Mouse (Mus musculus) heart, embryonic 13.5 days (tissue): ENCODE results near the gene Creb5. TPM values are rescaled to one million over a fixed set of nuclear protein-coding genes. Genes with fewer than 3 reads are reported as not detected.
A peak's percentile ranks its signal among the peaks of the same experiment; 100 is the strongest.

Source experiments
- ATAC-seq: fragments of 200-750 bp; cut with Nextera tagmentation; 2 replicates; pipeline ENCODE4 v1.8.0; 2017; ENCODE audit warnings: moderate TSS enrichment; ENCODE audit not compliant: insufficient number of reproducible peaks, low FRiP score, low TSS enrichment; ENCODE audit errors: extremely low read depth
- H3K27ac ChIP-seq: fragments of 300-500 bp; sonication (generic); replicated peaks from 2 replicates; pipeline ENCODE4 v1.5.1; 2015; ENCODE audit warnings: moderate library complexity, mild to moderate bottlenecking, inconsistent platforms
- H3K27me3 ChIP-seq: fragments of 300-500 bp; sonication (generic); replicated peaks from 2 replicates; pipeline ENCODE4 v1.6.1; 2015; ENCODE audit warnings: mild to moderate bottlenecking, inconsistent platforms
- H3K36me3 ChIP-seq: fragments of 300-500 bp; sonication (generic); 2 replicates; pipeline ENCODE4 v1.6.1; 2015; ENCODE audit warnings: mild to moderate bottlenecking, inconsistent platforms
- H3K4me1 ChIP-seq: fragments of 300-500 bp; sonication (generic); 2 replicates; pipeline ENCODE4 v1.6.1; 2015; ENCODE audit warnings: inconsistent platforms
- H3K4me2 ChIP-seq: fragments of 300-500 bp; sonication (generic); 2 replicates; pipeline ENCODE4 v1.6.1; 2015; ENCODE audit warnings: inconsistent platforms, mild to moderate bottlenecking, moderate library complexity
- H3K4me3 ChIP-seq: fragments of 300-500 bp; sonication (generic); 2 replicates; pipeline ENCODE4 v1.5.1; 2015; ENCODE audit warnings: moderate library complexity, mild to moderate bottlenecking, inconsistent platforms
- H3K9ac ChIP-seq: fragments of 300-500 bp; sonication (generic); 2 replicates; pipeline ENCODE4 v1.6.1; 2015; ENCODE audit warnings: inconsistent platforms, mild to moderate bottlenecking, moderate library complexity
- H3K9me3 ChIP-seq: fragments of 300-500 bp; sonication (generic); 2 replicates; pipeline ENCODE4 v1.6.1; 2016; ENCODE audit warnings: inconsistent platforms
- WGBS: fragments of 180-500 bp; shearing (Covaris S2); methylation state at CpG from one replicate; pipeline ENCODE4 v1.1.7; 2015; ENCODE audit warnings: mixed read lengths; 5-methylcytosine and 5-hydroxymethylcytosine counted together
- polyA plus RNA-seq: library from polyadenylated mRNA; unstranded; fragments of >200 nt; fragmentation: Nextera tagmentation; extraction: Ambion mirVana; gene quantifications from 2 replicates; pipeline ENCODE4 v1.2.1, GENCODE M21; 2015

Gene Creb5
- polyA plus RNA-seq, 1 experiment from 2014 or later: 31.1 TPM

- H3K36me3 ChIP-seq: no peaks in the 10 kb centered on the region
- H3K27ac ChIP-seq: peak overlapping the region; percentile 96
- peak overlapping the region; percentile 86 for H3K9ac ChIP-seq
- WGBS: 0% methylated on average over 6 of the region's 6 CpGs
- peak overlapping the region; percentile 58 for H3K4me3 ChIP-seq
- no peaks in the 10 kb centered on the region for H3K9me3 ChIP-seq
- no peaks in the 10 kb centered on the region for H3K27me3 ChIP-seq
- H3K4me1 ChIP-seq: peaks cover 76% of the 10 kb centered on the region
- H3K4me2 ChIP-seq: peak overlapping the region; percentile 78
- ATAC-seq: no peak
Observed at GRCm38 (mm10) chr6:53573711-53574065, 286.6 kb downstream of the Creb5 start.

DNA sequence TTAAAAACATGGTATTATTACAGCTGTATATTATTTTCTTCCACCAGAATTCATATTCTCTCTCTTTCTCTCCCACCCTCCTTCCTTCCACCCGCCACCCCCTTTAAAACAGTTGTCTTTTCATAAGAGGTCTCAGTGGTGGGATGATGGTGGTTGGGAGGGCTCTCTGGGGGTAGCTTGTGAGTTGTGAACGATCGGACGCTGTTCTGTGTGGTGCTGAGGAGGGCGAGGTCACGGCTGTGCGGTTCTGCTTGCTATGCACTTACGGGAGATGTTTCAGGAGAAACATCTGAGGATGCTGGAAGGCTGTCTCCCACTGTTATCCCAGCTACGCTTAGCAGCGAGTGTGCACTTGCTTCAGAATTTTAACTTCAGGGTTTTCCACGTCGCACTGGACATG is 287.0 kb downstream of the Creb5 start:
- Histone ChIP-seq H3K4me3 (peak overlapping the region; percentile 58), H3K36me3 (no peaks in the 10 kb centered on the region), H3K27ac (peak overlapping the region; percentile 96), H3K9ac (peak overlapping the region; percentile 86), H3K9me3 (no peaks in the 10 kb centered on the region), H3K27me3 (no peaks in the 10 kb centered on the region), H3K4me1 (peaks cover 71% of the 10 kb centered on the region), H3K4me2 (peak overlapping the region; percentile 78)
- no peak for ATAC-seq
- WGBS: 36% methylated on average over 12 of the region's 12 CpGs

GRCm38 (mm10) chr6:53575191-53575590 is 288.1 kb downstream of the Creb5 start:
- no peaks in the 10 kb centered on the region for H3K9me3 ChIP-seq
- WGBS: 65% methylated on average over 4 of the region's 4 CpGs
- peak overlapping the region; percentile 86 for H3K9ac ChIP-seq
- peak overlapping the region; percentile 78 for H3K4me2 ChIP-seq
- H3K27me3 ChIP-seq: no peaks in the 10 kb centered on the region
- H3K4me3 ChIP-seq: peak overlapping the region; percentile 58
- peaks cover 63% of the 10 kb centered on the region for H3K4me1 ChIP-seq
- no peak for ATAC-seq
- no peak overlapping the region for H3K27ac ChIP-seq
- H3K36me3 ChIP-seq: no peaks in the 10 kb centered on the region

DNA sequence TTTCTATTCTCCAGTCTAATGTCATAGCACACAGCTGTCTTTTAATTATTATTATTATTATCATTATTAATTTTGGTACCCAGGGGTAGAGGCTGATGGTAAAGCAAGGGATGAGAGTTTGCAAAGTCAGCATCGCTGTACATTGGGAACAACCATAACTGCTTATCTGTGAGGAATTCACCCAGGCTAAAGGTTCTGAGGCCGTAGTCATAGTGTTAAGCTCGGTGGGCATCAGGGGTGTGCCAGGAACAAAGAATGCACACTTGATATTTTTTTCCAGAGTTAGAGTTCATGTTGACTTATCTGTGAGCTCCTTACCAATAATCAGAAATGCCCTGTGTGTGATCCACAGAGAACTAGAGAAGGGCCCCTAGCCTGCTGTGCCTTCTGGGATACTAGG is 288.8 kb downstream of the Creb5 start:
- Histone ChIP-seq H3K4me1 (peaks cover 58% of the 10 kb centered on the region), H3K4me2 (peak overlapping the region; percentile 78), H3K9ac (no peak overlapping the region), H3K36me3 (peaks cover 5% of the 10 kb centered on the region), H3K27ac (no peak overlapping the region), H3K4me3 (no peak overlapping the region), H3K27me3 (no peaks in the 10 kb centered on the region), H3K9me3 (no peaks in the 10 kb centered on the region)
- WGBS: 84% methylated on average over 3 of the region's 3 CpGs
- ATAC-seq: no peak

DNA sequence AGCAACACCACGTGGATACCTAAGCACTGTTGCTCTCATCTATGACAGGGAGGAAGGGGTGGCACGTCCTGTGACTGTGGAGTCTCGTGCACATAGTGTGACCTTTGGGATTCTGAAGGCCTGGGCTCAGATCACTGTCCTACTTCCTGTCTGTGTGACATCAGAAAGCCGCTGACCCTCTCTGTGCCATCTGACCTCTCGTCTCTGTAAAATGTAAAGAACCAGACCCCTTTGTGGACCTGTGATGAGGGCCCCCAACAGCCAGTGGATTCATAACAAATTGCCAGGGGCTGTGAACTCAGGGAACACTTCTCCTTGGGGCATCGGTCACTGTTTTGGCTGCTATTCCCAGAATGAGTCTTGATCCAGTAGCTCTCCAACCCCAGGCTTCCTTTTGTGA is 289.8 kb downstream of the Creb5 start:
- H3K4me3 ChIP-seq: no peak overlapping the region
- WGBS: 72% methylated on average over 6 of the region's 6 CpGs
- H3K4me2 ChIP-seq: no peak overlapping the region
- no peaks in the 10 kb centered on the region for H3K27me3 ChIP-seq
- peaks cover 53% of the 10 kb centered on the region for H3K4me1 ChIP-seq
- H3K9me3 ChIP-seq: no peaks in the 10 kb centered on the region
- no peak overlapping the region for H3K27ac ChIP-seq
- H3K9ac ChIP-seq: peak overlapping the region; percentile 48; the same call in 1 of the 2 replicates
- ATAC-seq: no peak
- peaks cover 10% of the 10 kb centered on the region for H3K36me3 ChIP-seq

- Histone ChIP-seq H3K27ac (no peak overlapping the region), H3K4me3 (no peak overlapping the region), H3K27me3 (no peaks in the 10 kb centered on the region), H3K4me1 (peaks cover 53% of the 10 kb centered on the region), H3K9me3 (no peaks in the 10 kb centered on the region), H3K4me2 (no peak overlapping the region), H3K36me3 (peaks cover 10% of the 10 kb centered on the region), H3K9ac (no peak overlapping the region)
- no peak for ATAC-seq
- WGBS: 79% methylated on average over 3 of the region's 3 CpGs
Observed at GRCm38 (mm10) chr6:53577776-53578175, 290.7 kb downstream of the Creb5 start.

DNA sequence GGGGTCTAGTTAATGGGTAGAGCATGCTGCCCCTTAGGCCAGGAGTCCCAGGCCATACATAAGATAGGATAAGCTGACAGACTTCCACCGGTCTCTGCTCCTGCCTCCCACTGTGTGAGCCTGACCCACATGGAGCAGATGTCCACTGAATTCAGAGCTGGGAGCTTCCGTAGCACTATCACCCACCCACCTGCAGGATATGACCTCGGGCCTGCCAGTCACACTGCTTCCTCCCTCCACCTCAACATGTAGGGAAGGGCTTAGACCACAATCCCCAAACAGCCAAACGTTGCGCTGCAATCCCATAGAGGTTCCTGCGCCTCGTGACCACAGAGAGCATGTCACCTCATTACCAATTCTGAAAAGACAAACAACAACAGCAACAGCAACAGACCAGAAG is 293.3 kb downstream of the Creb5 start:
- 73% methylated on average over 7 of the region's 7 CpGs for WGBS
- H3K27me3 ChIP-seq: no peaks in the 10 kb centered on the region
- H3K4me2 ChIP-seq: no peak overlapping the region
- peaks cover 10% of the 10 kb centered on the region for H3K36me3 ChIP-seq
- H3K9ac ChIP-seq: no peak overlapping the region
- H3K4me3 ChIP-seq: no peak overlapping the region
- no peaks in the 10 kb centered on the region for H3K9me3 ChIP-seq
- H3K4me1 ChIP-seq: peaks cover 62% of the 10 kb centered on the region
- no peak for ATAC-seq
- no peak overlapping the region for H3K27ac ChIP-seq

DNA sequence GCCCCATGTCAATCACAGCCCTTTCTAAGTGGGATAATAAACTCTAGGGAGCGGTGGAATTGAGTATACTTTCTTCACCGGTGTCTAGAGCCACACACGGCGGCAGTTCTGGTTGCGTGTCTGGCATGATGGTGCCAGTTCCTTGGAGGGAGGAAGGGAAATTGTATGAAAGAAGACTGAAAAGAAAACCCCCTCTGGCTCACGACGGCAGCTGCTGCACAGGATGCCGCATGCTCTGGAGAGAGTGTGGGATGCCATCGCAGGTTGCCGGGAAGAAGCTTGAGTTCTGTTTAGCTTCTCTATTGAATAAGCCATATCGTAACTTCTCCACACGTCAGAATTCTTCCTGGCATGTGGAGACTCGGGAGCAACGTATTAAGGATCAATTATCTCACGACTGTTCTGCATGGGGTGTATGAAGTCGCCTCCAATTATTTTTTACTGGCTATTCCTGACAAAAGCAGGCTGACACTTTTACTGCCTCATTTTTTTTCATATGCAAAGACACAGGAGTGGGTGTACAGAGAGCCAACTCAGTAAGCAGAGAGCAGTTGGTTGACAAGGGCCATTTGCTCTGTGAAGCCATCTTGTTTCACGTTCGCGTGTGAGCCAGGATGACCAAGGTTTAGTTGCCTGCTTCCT is 296.3 kb downstream of the Creb5 start:
- ATAC-seq: no peak
- Histone ChIP-seq H3K4me2 (no peak overlapping the region), H3K27ac (no peak overlapping the region), H3K36me3 (peaks cover 10% of the 10 kb centered on the region), H3K9ac (no peak overlapping the region), H3K4me3 (no peak overlapping the region), H3K27me3 (no peaks in the 10 kb centered on the region), H3K9me3 (no peaks in the 10 kb centered on the region), H3K4me1 (peaks cover 41% of the 10 kb centered on the region)
- 71% methylated on average over 19 of the region's 19 CpGs for WGBS

- H3K9me3 ChIP-seq: no peaks in the 10 kb centered on the region
- peaks cover 14% of the 10 kb centered on the region for H3K36me3 ChIP-seq
- no peak overlapping the region for H3K4me2 ChIP-seq
- WGBS: 50% methylated on average over 10 of the region's 10 CpGs
- H3K4me1 ChIP-seq: peaks cover 47% of the 10 kb centered on the region
- H3K27me3 ChIP-seq: no peaks in the 10 kb centered on the region
- no peak overlapping the region for H3K4me3 ChIP-seq
- no peak overlapping the region for H3K27ac ChIP-seq
- no peak overlapping the region for H3K9ac ChIP-seq
- no peak for ATAC-seq
Observed at GRCm38 (mm10) chr6:53584718-53585405, 297.8 kb downstream of the Creb5 start.

GRCm38 (mm10) chr6:53589746-53590145 is 302.7 kb downstream of the Creb5 start:
- Histone ChIP-seq H3K9me3 (no peaks in the 10 kb centered on the region), H3K9ac (0 out of 2 replicates have a peak overlapping the region, but pooled peaks have one; percentile 24), H3K4me1 (peaks cover 35% of the 10 kb centered on the region), H3K27ac (peak overlapping the region; percentile 39; the same call in 1 of the 2 replicates), H3K4me3 (no peak overlapping the region), H3K4me2 (peak overlapping the region; percentile 16; the same call in 1 of the 2 replicates), H3K36me3 (peaks cover 18% of the 10 kb centered on the region), H3K27me3 (no peaks in the 10 kb centered on the region)
- 65% methylated on average over 6 of the region's 6 CpGs for WGBS
- no peak for ATAC-seq

DNA sequence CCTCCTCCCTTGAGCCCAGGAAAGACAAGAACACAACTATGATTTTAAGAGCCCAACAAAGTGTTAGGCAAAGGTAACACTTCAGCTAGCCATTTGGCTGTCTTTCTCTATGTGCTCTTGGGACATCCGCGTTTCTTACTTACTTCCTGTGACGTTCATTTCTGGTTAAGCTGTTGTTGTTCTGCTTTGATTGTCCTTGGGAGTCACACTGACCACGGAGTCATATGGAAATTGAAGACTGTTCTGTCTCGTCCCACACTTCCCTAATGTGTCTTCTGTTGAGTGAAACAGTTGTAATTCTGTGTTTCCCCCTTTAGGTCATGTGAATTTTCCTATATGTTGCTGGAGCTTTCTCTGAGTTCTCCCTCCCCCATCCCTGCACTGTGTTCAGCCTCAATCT is 305.2 kb downstream of the Creb5 start:
- H3K27me3 ChIP-seq: no peaks in the 10 kb centered on the region
- peaks cover 21% of the 10 kb centered on the region for H3K36me3 ChIP-seq
- H3K4me3 ChIP-seq: no peak overlapping the region
- H3K9me3 ChIP-seq: no peaks in the 10 kb centered on the region
- WGBS: 77% methylated on average over 5 of the region's 5 CpGs
- no peak overlapping the region for H3K27ac ChIP-seq
- no peak overlapping the region for H3K9ac ChIP-seq
- H3K4me2 ChIP-seq: no peak overlapping the region
- H3K4me1 ChIP-seq: peaks cover 30% of the 10 kb centered on the region
- ATAC-seq: no peak

DNA sequence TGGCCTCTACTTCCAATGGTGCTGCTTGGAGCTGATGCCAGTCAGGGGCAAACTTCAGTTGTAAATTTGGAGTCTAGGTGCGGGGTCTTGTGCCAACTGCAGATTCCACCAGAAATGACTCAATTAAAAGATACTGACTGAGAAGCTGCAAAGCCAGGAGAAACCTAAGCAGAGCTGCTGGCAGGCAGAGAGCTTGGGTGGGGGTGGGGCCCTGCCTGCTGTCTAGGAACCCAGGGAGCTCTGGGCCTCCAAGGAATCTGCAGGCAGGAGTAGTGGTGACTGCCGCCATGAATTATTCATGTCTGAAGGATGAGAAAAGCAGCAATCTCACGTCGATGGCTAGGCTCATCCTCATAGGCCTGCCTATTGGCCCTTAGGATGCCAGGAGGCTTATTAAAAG is 306.5 kb downstream of the Creb5 start:
- Histone ChIP-seq H3K27ac (no peak overlapping the region), H3K4me1 (peaks cover 30% of the 10 kb centered on the region), H3K9ac (no peak overlapping the region), H3K4me3 (no peak overlapping the region), H3K36me3 (peaks cover 20% of the 10 kb centered on the region), H3K9me3 (no peaks in the 10 kb centered on the region), H3K4me2 (no peak overlapping the region), H3K27me3 (no peaks in the 10 kb centered on the region)
- ATAC-seq: no peak
- 37% methylated on average over 4 of the region's 4 CpGs for WGBS
